Mouse (Mus musculus): ENCODE measurements around the gene Pou5f1.

The Pou5f1 gene

DNA sequence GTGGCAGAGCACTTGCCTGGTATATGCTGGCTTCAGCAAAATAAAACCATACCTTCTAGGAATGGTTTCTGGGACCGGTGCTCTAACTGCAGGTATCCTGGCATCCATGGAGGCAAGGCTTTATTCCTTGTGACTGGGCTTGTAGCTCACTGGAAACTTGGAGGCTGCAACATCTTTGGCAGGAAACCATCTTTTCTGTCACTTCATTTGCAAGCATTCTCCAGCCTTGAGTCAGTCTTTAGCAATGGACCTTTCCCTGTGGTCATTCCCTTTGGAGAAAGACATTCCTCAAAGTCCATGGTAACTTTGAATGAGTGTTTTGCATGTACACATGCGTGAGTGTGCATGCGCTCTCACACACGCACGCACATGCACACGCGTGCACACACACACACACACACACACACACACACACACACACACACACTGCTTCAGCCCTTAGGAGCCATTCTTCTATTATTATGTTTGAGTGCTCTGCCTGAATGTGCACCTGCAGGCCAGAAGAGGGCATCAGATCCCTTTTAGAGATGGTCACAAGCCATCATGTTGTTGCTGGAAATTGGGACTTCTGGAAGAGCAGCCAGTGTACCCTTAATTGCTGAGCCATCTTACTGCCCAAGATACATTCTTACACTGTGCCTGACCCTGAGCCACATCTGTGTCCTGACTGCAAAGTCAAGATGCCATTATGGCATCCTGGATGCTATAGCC lies 7.3 kb downstream of the Pou5f1 start:
- DNase-seq (ENCODE audit: low spot score in 2 of 2), result no peak

DNA sequence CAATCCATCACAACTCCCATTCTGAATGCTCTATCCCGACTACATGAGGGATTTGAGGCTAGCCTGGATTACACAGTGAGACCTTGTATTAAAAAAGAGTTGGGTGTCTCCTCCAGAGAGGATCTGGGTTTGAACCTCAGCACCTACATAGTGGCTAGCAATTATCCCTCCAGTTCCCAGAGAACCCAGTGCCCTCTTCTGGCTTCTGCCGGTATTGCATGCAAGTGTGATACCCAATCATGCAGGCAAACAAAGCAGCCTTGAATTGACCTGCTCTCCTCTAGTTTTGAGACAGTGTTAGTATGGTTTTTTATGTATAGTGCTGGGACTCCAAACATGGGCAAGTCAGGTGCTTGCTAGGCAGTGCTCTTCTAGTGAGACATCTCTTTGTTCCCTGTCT lies 8.1 kb downstream of the Pou5f1 start:
- DNase-seq (ENCODE audit: low spot score in 2 of 2), result no peak

DNA sequence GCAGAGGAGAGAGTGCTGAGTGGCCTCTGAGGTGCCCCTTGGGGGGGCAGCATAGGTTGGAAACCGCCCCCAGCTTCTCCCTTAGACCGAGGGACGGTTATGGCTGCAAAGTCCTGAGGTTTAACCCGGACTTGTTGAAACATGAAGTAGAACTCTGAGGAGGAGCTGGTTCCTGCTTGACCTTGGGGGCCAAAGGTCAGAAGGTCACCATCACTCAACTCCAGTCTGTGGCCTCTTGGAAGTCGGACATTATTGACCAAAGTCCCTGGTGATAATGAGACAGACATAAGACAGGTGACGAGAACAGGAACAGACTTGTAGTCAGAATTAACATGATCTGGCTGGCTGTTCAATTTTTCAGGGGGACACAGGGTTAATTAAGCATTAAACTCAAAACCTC lies 8.9 kb downstream of the Pou5f1 start:
- DNase-seq (ENCODE audit: low spot score in 2 of 2), result no peak

DNA sequence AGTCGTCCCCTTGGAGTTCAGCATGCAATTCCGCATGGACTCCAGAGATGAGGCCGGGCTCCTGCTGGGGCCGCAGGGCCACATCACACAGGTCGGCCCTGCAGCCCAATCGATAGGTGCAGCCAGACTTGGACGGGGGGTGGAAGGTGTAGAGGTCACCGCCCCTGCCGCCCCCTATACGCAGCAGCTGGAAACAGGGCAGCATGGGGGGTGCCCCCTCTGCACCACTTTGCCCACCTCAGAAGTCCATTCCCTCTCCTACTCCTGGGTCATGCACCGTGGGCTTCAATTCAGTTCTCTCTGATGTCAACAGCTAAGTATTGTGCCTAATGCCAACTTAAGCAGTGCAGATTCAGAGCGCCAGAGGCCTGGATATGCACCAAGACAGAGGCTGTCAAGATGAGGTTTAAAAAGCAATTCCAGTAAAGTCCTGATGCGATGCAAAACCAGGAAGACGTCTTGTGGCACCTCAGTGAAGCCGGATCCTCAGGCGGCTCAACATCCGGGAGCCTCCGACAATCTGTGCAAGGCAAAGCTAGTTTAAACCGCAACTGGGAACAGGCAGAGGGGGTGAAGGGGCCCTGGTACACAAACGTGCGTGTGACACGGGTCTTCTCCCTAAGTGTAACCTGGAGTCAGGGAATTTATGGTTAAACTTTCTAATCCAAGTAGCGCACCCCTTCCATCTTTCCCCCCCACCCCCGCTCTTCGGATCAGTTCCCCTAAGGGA lies 10.3 kb downstream of the Pou5f1 start:
- no peak for DNase-seq (ENCODE audit: low spot score in 2 of 2)

DNA sequence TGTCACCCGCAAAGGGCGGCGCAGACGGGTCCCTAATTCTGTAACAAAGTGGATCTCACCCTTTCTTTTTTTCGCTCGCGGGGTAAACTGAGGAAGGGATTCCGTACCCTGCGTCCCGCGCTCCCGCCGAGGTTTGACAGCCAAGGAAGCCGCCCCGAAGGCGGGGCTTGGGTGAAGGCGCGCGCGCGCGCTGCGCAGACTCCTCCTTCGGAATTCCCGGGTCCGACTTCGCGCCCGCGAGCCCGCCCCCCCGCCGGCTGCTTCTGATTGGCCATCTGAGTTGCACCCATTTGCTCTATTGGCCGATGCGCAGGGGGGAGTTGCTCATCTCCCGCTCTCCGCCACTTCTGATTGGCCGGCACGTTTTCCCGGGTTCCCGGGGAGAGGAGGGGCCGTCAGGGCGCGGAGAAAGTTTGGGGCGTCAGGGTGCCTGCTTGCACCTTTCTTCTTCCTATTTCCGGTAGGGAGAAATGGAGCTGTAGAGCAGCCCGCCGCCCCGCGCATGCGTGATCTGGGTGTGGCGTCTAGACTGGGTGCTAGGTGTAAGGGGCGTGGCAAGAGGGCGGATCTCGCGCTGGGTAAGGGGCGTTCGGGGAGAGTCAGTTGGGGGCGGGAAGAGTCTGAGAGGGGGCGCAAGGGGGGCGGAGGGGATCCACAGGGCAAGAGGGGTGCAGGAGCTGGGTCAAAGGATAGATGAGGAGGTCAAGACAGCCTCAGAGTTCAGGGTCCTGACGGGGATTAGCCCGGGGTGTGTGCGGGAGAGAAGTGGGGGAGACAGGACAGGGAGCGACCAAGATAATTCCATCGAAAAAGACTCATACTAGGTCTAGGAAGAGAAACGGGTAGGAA lies 11.1 kb downstream of the Pou5f1 start, which contains the start of the genes Tcf19 and Cchcr1:
Tcf19 (minus strand) TSS at position 173 of the 849 bp plus-strand sequence.
Cchcr1 (plus strand) TSS at position 449 of the 849 bp plus-strand sequence.
- peak; percentile 93 to 95 for DNase-seq (ENCODE audit: low spot score in 2 of 2)

DNA sequence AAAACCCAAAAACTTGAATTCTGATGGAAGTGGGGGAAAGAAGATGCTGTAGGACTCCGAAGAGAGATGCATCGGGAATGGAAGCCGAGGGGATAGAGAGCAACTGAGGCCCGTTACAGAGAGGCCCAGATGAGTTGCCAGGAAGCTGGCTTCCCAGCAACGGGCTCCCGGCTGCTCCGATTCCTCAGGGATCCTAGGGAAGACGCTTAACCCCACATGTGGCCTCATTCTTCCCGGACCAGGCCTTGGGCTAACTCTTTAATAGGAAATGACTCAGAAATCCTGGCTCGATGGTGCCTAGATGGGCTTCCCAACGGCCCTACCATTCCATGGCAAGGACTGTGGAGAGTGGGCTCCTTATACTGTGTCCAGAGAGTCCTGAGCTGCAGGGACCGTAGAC lies 11.7 kb downstream of the Pou5f1 start:
- no peak for DNase-seq (ENCODE audit: low spot score in 2 of 2)

DNA sequence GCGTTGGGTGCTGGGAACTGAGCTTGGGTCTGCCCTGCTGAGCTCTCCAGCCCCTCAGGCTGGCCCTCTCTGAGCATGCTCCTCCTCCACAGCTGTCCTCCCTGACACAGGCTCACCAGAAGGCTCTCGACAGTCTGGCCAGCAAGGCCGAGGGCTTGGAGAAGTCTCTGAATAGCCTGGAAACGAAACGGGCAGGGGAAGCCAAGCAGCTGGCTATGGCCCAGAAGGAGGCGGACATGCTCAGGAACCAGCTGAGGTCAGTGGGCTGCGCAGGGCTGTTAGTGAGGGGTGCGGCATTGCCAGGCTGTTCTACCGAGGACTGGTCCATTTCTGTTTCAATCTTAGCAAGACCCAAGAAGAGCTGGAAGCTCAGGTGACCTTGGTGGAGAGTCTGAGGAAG lies 18.5 kb downstream of the Pou5f1 start:
- DNase-seq (ENCODE audit: low spot score in 2 of 2), result no peak

DNA sequence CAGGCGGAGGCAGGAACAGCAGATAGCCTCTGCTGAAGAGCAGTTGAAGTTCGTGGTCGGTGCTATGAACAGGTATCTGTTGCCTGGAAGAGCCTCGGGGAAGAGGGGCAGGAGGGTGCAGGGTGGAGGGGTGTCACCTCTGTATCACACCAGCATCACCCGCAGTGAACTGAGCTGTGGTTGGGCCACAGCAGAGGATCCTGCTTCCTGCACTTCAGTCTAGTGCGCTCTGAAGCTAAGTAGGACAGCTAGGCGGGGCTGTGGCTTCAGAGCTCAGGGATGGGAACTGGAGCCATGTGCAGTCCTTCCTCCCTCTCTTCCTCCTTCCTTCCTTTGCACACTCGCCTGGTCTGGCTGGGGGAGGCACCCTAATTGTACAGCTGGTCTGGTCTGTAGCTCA lies 20.8 kb downstream of the Pou5f1 start:
- DNase-seq (ENCODE audit: low spot score in 2 of 2), result no peak

DNA sequence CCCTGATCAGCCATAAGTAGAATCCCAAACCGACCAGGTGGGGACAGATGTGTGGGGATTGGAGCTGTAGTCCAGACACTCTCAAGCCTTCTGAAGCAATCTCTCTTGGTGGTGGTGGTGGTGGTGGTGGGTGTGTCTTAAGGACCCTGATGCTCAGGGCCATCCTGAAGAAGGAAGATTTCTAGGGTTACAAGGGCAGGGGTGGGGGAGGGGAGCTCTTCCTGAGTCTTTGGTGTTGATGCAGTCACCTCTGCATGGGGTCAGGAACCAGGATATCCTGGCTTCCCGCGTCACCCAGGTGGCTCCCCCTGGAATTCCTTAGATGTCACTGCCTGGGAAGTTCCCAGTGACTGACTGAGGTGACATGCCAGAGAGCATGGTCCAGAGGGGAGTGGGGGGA lies 26.5 kb downstream of the Pou5f1 start:
- DNase-seq (ENCODE audit: low spot score in 2 of 2), result no peak

DNA sequence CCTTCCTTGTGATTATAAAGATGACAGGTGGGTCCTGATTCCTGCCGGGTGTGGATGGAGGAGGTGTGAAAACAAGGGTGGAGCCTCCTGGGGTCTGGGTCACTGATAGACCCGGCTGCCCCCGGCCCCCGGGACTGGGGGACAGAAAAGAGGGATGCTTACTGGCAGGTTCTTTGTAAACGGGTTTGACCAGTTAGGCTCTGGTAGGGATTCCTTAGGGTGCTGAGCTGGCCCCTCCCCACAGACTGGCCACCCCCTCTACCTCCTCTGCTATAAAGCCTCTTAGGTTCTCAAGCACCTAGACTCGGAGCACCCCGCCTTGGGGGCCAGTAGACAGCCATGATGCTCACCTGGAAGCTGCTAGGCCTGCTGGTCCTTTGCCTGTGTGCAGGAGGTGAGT lies 27.1 kb downstream of the Pou5f1 start, which contains the start of gene Psors1c2:
Psors1c2 (plus strand) TSS at position 301 of the 400 bp plus-strand sequence.
- no peak for DNase-seq (ENCODE audit: low spot score in 2 of 2)

DNA sequence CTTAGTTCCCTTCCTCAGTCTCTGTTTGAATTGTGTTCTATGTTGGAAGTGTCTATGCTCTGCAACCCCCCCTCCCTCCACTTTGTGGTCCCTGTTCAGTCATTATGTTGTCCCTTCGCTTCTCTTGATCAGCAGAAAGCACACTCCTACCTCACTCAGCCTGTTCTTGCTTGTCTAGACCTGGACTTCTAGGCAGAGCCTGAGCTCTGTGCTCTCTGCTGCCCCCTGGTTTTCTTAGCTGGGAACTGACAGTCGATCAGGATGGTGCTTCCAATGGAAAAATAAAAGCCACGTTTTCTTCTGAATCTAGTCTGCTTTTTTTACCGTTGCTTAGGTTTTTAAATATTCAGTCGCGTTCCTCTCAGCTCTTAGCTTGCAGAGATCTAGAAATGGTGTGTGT lies 28.5 kb downstream of the Pou5f1 start:
- peak; percentile 63 to 64 for DNase-seq (ENCODE audit: low spot score in 2 of 2)

DNA sequence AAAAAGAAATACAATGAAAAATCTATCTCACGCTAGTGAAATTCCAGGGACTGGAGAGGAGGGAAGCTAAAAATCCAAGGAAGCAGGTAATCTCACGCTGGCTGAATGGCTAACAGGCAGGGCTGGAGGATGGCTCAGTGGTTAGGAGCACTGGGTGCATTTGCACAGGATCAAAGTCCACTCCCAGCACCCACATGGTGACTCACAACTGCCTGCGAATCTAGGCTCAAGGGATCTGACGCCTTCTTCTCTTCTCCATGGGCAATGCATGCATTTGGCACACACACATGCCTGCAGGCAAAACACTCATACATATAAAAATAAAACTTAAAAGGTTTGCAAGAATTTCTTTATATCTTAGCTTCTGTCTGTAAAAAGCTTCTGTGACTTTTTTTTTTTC lies 31.6 kb downstream of the Pou5f1 start:
- DNase-seq (ENCODE audit: low spot score in 2 of 2), result peak in 1 of 2 experiments; percentile 48

DNA sequence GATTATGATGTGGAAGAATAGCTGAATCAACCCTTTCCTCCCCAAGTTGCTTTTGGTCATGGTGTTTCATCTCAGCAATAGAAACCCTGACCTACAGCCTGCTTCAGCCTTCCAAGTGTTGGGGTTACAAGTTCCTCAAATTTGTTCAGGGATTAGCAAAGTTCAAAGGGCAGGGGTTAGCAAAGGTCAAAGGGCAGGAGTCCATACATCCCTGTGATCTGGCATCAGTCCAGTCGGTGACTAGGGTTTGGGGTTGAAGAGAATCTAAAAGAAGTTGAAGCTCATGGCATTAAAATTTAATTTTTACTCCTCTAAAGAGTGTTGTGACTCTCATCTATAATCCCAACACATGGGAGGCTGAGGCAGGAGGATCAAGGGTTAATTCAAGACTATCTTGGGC lies 32.7 kb downstream of the Pou5f1 start:
- no peak for DNase-seq (ENCODE audit: low spot score in 2 of 2)

DNA sequence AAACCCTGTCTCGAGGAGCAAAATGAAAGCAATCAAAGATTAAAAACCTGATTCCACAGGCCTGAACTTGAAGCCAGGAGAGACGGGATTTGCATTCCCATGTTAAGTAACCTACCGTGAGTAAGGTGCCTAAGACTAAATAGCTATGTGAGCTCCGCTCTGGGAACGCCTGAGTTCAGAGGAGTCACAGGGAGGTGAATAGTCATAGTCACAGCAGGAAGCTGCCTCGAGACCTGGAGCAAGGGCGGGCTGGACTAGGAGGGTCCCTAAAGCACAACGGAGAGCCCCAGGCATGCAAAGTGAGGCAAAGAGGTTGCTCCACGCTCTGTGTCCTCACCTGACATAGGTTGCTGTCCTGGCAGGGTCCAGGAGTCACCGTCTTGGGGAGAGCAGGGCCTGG lies 33.7 kb downstream of the Pou5f1 start:
- no peak for DNase-seq (ENCODE audit: low spot score in 2 of 2)

DNA sequence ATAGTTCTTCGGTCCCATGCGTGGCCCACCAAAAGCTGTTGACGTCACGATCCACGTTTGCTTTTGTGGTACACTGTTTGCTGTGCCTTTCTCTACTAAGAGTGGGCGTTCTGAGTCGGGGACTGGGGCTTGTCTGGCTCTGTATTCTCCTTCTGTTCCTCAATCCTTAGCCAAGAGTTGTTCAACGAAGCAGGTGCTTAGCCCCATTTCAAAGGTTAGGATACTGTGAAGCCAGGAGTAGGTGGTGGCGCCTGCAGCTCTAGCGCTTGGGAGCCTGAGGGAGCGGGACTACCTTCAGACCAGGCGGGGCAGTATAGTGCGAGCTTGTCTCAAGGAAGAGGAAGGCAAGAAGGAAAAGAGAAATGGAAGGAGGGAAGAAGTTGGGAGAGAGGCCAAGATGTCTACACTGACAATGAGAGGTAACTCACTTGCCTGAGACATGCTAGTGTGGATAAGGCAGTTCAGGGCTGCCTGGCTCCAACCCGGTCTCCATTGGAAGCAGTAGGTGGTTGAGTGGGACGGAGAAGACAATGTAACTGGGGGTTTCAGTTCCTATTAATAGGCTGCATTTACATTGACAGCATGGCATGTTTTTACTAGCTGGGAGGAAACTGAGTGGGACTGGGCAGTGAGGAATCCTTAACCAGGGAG lies 37.1 kb downstream of the Pou5f1 start:
- DNase-seq (ENCODE audit: low spot score in 2 of 2), result peak in 1 of 2 experiments; percentile 50

DNA sequence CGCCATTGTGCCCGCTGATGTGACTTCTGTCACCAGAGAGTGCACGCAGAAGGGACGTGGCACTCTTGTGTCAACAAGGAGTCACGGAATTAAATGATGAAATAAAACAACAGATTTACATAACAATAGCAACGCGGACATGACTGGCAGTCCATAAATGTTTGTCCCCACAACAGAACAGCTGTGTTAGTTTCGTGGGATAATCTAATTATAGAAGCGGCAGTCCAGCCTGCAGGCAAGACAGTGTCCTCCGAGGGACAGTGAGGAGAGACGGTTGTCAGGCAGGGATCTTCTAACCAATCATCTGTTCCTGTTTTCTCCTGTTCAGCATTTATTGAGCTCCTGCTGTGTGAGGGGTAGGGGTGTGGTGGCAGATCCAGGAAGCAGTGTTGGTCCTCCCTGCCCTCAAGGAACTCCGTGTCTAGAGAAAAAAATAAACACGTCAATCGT lies 37.6 kb downstream of the Pou5f1 start:
- no peak for DNase-seq (ENCODE audit: low spot score in 2 of 2)

DNA sequence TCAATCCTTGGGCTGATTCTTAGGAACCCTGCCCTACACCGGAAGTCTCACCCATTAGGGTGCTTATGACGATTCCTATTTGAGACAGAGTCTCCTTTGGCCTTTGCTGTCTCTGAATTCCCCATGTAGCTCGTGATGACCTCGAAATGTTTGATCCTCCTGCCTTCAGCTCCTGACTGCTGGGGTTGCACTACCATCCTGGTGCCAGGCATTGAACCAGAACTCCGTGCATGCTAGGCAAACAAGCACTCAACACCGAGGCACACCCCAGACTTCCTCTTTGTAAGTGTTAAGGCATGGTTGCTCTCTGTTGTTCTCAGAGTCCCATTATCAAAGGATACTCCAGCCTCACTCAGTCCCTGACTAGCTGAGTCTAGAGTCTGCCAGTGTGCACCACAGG lies 38.2 kb downstream of the Pou5f1 start:
- no peak for DNase-seq (ENCODE audit: low spot score in 2 of 2)

DNA sequence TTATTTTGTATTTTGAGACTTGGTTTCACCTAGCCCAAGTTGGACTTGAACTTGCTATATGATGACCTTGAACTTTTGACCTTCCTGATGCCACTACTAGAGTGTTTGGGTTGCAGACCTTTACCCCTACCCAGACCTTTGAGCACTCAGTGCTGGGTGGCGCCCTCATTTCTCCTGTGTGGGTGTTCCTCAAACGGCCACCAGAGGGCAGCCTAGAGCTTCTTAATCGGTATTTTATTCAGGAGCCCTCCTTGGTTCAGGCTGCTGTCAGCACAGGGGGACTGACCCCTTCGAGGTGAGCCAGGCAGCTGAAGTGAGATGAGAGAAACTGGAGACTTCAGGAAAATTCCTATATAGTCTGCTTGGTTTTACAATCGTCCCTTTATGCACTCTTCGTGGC lies 38.9 kb downstream of the Pou5f1 start:
- DNase-seq (ENCODE audit: low spot score in 2 of 2), result peak in 1 of 2 experiments; percentile 24

DNA sequence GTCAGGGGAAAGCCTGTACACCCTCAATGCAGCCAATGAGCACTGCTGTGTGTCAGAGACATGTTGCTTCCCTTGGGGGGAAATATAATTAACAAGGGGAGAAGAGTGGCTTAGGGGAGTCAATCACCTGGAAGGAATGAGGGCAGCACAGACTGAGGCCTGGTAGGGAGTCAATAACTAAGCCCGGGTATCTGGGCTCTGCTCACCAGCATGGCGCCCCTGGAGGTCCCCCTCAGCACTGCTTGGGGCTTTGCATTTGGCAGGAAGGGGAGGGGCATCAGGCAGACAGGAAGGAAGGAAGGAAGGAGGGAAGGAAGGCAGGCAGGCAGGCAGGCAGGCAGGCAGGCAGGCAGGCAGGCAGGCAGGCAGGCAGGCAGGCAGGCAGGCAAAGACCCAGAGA lies 41.6 kb downstream of the Pou5f1 start:
- no peak for DNase-seq (ENCODE audit: low spot score in 2 of 2)

DNA sequence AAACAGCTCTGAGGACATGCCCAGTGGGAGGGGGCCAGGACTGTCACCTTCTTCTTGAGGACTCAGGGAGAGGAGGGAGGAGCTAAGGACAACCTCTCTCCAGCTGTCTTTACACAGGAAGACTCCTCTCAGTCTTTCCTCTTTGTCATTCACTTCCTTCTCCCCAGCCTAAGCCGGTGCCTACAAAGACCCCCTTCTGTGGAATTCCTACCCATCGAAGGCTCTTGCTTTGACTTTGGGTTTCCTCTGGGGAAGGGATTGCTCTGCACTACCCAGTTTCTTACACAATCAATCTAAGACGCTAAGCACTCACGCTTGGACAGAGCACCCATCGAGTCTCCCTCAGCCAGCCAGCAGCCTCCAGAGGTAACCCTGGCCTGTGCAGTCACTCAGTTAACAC lies 42.8 kb downstream of the Pou5f1 start:
- no peak for DNase-seq (ENCODE audit: low spot score in 2 of 2)

DNA sequence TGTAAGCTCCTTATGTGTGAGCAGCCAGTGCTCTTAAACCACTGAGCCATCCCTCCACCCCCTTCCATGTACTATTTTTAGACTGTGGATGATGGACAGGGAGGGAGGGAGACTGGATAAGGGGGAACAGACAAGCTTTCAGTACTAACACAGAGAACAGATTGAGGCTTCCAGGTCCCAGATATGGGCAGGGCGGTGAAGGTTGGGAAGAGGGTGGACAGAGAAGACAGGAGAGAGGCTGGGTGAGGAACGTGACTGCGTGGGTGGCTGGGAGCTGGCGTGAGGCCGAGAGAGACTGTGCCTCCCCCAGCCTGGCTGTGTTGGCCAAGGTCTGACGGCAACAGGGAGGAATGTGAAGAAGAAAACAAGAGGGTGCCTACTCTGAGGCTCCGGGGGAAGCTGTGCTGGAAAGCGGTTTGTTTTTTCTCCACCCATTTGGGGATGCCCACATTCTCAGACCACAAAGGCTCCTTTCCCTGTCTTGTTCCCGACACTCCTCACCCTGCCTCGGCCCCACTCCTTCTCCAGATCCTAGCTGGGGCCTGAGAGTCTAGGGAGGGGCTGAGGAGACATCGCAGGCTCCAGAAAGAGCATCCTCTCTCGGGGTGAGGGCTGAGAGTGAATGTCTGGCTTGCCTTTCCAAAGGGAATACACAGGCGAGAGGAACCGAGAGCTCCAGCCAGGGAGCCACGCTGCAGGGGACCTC lies 43.8 kb downstream of the Pou5f1 start:
- peak; percentile 81 to 87 for DNase-seq (ENCODE audit: low spot score in 2 of 2)
